Mouse (Mus musculus) ES-E14 (cell line): ENCODE measurements around the gene Rtn4rl1. TPM values are rescaled to one million over a fixed set of nuclear protein-coding genes. Genes with fewer than 3 reads are reported as not detected.

Source experiments
- DNase-seq: peaks from one replicate; pipeline ENCODE4 v3.0.0-alpha.2; 2013; ENCODE audit warnings: low read depth, low spot score
- H3K27ac ChIP-seq: 2 replicates; pipeline ENCODE4 v1.5.1; 2012; ENCODE audit warnings: low read depth, mild to moderate bottlenecking, low read length, moderate library complexity, mixed read lengths; ENCODE audit not compliant: poor library complexity, insufficient read depth, severe bottlenecking
- H3K36me3 ChIP-seq: 2 replicates; pipeline ENCODE4 v1.6.1; 2012; ENCODE audit warnings: mild to moderate bottlenecking, low read length, moderate library complexity, mixed read lengths; ENCODE audit not compliant: control insufficient read depth, poor library complexity, insufficient read depth, severe bottlenecking
- H3K4me1 ChIP-seq, 2 experiments: fragments of 150-350 bp in 1 of 2; sonication (generic) in 1 of 2; 2 replicates each; pipeline ENCODE4 v1.6.1; 2012; ENCODE audit warnings: low read length in 2 of 2, mild to moderate bottlenecking in 1 of 2, mixed read lengths in 1 of 2; ENCODE audit not compliant: control insufficient read depth in 2 of 2, insufficient read depth in 2 of 2, poor library complexity in 1 of 2
- H3K4me3 ChIP-seq, 2 experiments: fragments of 150-350 bp in 1 of 2; sonication (generic) in 1 of 2; 2 replicates each; pipeline ENCODE4 v1.5.1; 2012; ENCODE audit warnings: low read length in 2 of 2, low read depth in 1 of 2, mild to moderate bottlenecking in 1 of 2, mixed read lengths in 1 of 2; ENCODE audit not compliant: insufficient read depth in 1 of 2, poor library complexity in 1 of 2, severe bottlenecking in 1 of 2
- H3K9ac ChIP-seq: 2 replicates; pipeline ENCODE4 v1.6.1; 2012; ENCODE audit warnings: low read depth, mild to moderate bottlenecking, low read length, mixed read lengths; ENCODE audit not compliant: poor library complexity, insufficient read depth, severe bottlenecking
- H3K9me3 ChIP-seq: fragments of 150-350 bp; sonication (generic); 2 replicates; pipeline ENCODE4 v1.6.1; 2012; ENCODE audit warnings: low read depth, mild to moderate bottlenecking, low read length; ENCODE audit not compliant: control insufficient read depth, insufficient read depth
- CHD2 ChIP-seq: IDR thresholded peaks from 2 replicates; pipeline ENCODE4 v1.6.1; 2014; ENCODE audit warnings: mild to moderate bottlenecking, low read depth, low read length, inconsistent platforms
- HCFC1 ChIP-seq: IDR thresholded peaks from 2 replicates; pipeline ENCODE4 v1.6.1; 2012; ENCODE audit warnings: low read length, inconsistent platforms, borderline replicate concordance; ENCODE audit not compliant: insufficient read depth
- MAFK ChIP-seq: IDR thresholded peaks from 2 replicates; pipeline ENCODE4 v1.6.1; 2014; ENCODE audit warnings: mild to moderate bottlenecking, low read depth, low read length, inconsistent platforms; ENCODE audit not compliant: insufficient read depth
- ZC3H11A ChIP-seq: IDR thresholded peaks from 2 replicates; pipeline ENCODE4 v1.6.1; 2012; ENCODE audit warnings: low read depth, mild to moderate bottlenecking, inconsistent platforms, low read length, borderline replicate concordance
- ZNF384 ChIP-seq: IDR thresholded peaks from 2 replicates; pipeline ENCODE4 v1.6.1; 2012; ENCODE audit warnings: low read depth, low read length, inconsistent platforms
- in situ Hi-C, 2 experiments: fragments of 600-800 bp; cut with MboI; formaldehyde crosslinking; loops; one replicate each; pipeline ENCODE4 v1.15.1; 2025; ENCODE audit warnings: low sequenced_read_pairs in 2 of 2, inconsistent platforms in 1 of 2; ENCODE audit not compliant: unreplicated experiment in 2 of 2
- total RNA-seq: library from RNA; depleted of rRNA; stranded (reverse); fragments of 300-350 nt; gene quantifications from 2 replicates; pipeline ENCODE4 v1.2.3, GENCODE M21; 2012

The Rtn4rl1 gene
- total RNA-seq, 1 experiment, result 1.0 TPM

GRCm38 (mm10) chr11:75220115-75220514 lies 26.5 kb downstream of the Rtn4rl1 start:
- no peak overlapping the region for H3K4me3 ChIP-seq
- TF ChIP-seq CHD2 (no peak), HCFC1 (no peak), ZNF384 (no peak), MAFK (no peak), ZC3H11A (no peak)
- peaks cover 0 to 17% of the 10 kb centered on the region in 2 experiments; a peak in 2 of 4 replicates for H3K4me1 ChIP-seq
- H3K9ac ChIP-seq, result no peak overlapping the region
- in situ Hi-C loops, result no loop called here
- H3K36me3 ChIP-seq, result no peaks in the 10 kb centered on the region
- DNase-seq, result no peak
- no peaks in the 10 kb centered on the region for H3K9me3 ChIP-seq
- H3K27ac ChIP-seq, result no peak overlapping the region

GRCm38 (mm10) chr11:75220517-75221145 lies 27.0 kb downstream of the Rtn4rl1 start:
- Histone ChIP-seq H3K9ac (no peak overlapping the region), H3K4me1 (peaks cover 0 to 18% of the 10 kb centered on the region in 2 experiments; a peak in 2 of 4 replicates), H3K36me3 (no peaks in the 10 kb centered on the region), H3K9me3 (no peaks in the 10 kb centered on the region), H3K4me3 (no peak overlapping the region), H3K27ac (no peak overlapping the region)
- in situ Hi-C loops, result no loop called here
- no peak for DNase-seq
- TF ChIP-seq CHD2 (no peak), HCFC1 (no peak)

DNA sequence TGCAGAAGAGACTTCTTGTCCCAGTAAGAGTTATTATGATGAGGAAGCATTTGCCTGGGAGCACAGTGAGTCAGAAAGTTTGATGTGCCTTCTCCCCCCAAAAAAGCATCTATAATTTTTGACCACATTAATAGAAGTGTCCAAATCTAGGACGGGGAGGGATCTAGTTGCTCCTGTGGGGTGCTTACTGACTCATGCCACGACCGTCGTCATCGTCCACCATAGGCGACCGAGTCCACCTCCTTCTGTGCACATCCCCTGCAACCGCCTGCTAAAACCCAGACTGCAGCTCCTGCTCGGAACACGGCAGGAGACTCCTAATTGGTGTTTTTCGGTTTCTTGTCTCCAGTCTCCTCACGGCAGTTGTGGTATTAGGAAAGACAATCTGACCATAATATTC lies 30.5 kb downstream of the Rtn4rl1 start:
- Histone ChIP-seq H3K36me3 (no peaks in the 10 kb centered on the region), H3K9ac (no peak overlapping the region), H3K27ac (no peak overlapping the region), H3K4me1 (peaks cover 0 to 13% of the 10 kb centered on the region in 2 experiments; a peak in 1 of 4 replicates), H3K4me3 (no peak overlapping the region), H3K9me3 (no peaks in the 10 kb centered on the region)
- TF ChIP-seq ZC3H11A (no peak), MAFK (no peak), HCFC1 (no peak), CHD2 (no peak), ZNF384 (no peak)
- no peak for DNase-seq
- in situ Hi-C loops, result no loop called here

- in situ Hi-C loops, result no loop called here
- TF ChIP-seq CHD2 (no peak), HCFC1 (no peak), ZC3H11A (no peak), MAFK (no peak), ZNF384 (no peak)
- H3K27ac ChIP-seq, result no peak overlapping the region
Measured at GRCm38 (mm10) chr11:75224835-75225234, 31.3 kb downstream of the Rtn4rl1 start.

GRCm38 (mm10) chr11:75227632-75228031 lies 34.0 kb downstream of the Rtn4rl1 start:
- in situ Hi-C loops, result no loop called here
- Histone ChIP-seq H3K27ac (no peak overlapping the region), H3K9ac (no peak overlapping the region), H3K9me3 (no peaks in the 10 kb centered on the region), H3K36me3 (no peaks in the 10 kb centered on the region), H3K4me1 (peaks cover 0 to 5% of the 10 kb centered on the region in 2 experiments; a peak in 1 of 4 replicates), H3K4me3 (no peak overlapping the region)
- no peak for DNase-seq
- no peak for TF ChIP-seq CHD2
- TF ChIP-seq ZNF384, result no peak
- no peak for TF ChIP-seq MAFK

More at GRCm38 (mm10) chr11:75224835-75225234, 31.3 kb downstream of the Rtn4rl1 start:
- Histone ChIP-seq H3K4me1 (peaks cover 0 to 11% of the 10 kb centered on the region in 2 experiments; a peak in 1 of 4 replicates), H3K9ac (no peak overlapping the region), H3K4me3 (no peak overlapping the region), H3K9me3 (no peaks in the 10 kb centered on the region), H3K36me3 (no peaks in the 10 kb centered on the region)
- DNase-seq, result no peak
